Comparison of ENCODE assay signal across 25 mouse cellular contexts in the genomic region with DNA sequence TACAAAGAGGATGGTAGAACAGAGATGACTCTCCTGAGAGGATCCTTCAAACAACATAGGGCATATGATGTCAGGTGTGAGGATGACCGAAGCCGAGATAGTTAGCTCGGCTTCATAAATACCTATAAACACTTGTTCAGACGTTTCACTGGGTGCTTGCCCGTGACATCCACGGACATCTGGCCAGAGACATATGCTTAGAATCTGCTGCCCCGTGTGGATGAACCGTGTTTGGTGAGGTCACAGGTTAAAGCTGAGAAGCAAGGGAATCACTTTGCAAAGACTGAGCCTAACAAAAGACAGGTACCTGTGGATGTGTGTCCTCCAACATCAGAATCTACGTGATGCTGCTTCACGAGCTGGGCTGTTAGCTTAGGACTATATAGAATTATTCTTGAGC. TPM values are rescaled to one million over a fixed set of nuclear protein-coding genes. Genes with fewer than 3 reads are reported as not detected.
DNase-seq lines count a peak whose midpoint lies in the region; ATAC-seq and TF ChIP-seq lines count a peak whose summit lies in the region.
"Had no signal": no experiment of that assay in that cellular context is flagged by ENCODE, and none has a peak within 500 bp of the region (broad histone marks: within the 10 kb centered on the region; RNA-seq: fewer than 3 reads in every experiment).

No protein-coding gene starts in this region.

- H3K36me3 ChIP-seq in hindbrain, postnatal 0 days (ENCODE audit: insufficient read depth, low read length): no peaks in the 10 kb centered on the region
- H3K36me3 ChIP-seq in hindbrain, embryonic 12.5 days: no peaks in the 10 kb centered on the region
- no peaks in the 10 kb centered on the region for H3K36me3 ChIP-seq in embryonic facial prominence, embryonic 13.5 days
- H3K36me3 ChIP-seq in limb, embryonic 13.5 days: no peaks in the 10 kb centered on the region
- no peaks in the 10 kb centered on the region for H3K36me3 ChIP-seq in forebrain, embryonic 14.5 days (ENCODE audit: control insufficient read depth, insufficient read depth, low read length)
- H3K36me3 ChIP-seq: forebrain, embryonic 12.5 days; lung, embryonic 15.5 days; midbrain, embryonic 12.5 days had no signal

- ATAC-seq in hindbrain, postnatal 0 days: no peak
- ATAC-seq in hindbrain, embryonic 12.5 days (ENCODE audit: low FRiP score): no peak
- ATAC-seq in embryonic facial prominence, embryonic 13.5 days (ENCODE audit: insufficient number of reproducible peaks, insufficient read depth, low FRiP score, low TSS enrichment, low read depth): no peak
- no peak for ATAC-seq in limb, embryonic 13.5 days (ENCODE audit: low FRiP score, low read depth)
- ATAC-seq in forebrain, embryonic 14.5 days: no peak
- ATAC-seq: inflammation-experienced regulatory T-cells, adult 6 months had no signal

- DNase-seq in hindbrain, postnatal 0 days (ENCODE audit: low spot score): no peak
- peak; percentile 76 for DNase-seq in MN1 (ENCODE audit: low spot score)
- no peak for DNase-seq in retina, postnatal 1 day
- no peak for DNase-seq in adrenal gland, adult 2 months
- DNase-seq in forebrain, embryonic 14.5 days (ENCODE audit: low spot score): no peak
- DNase-seq: gastrocnemius, postnatal 25 days; heart, adult 18-20 months; kidney, adult 8-10 months; layer of hippocampus, postnatal 36 days; lung, postnatal 36 days; right cerebral cortex, postnatal 4 days; thymus, adult 2 months; thymus, postnatal 36 days had no signal

- H3K9ac ChIP-seq in hindbrain, postnatal 0 days (replicated peaks; ENCODE audit: low read length): no peak overlapping the region
- H3K9ac ChIP-seq in hindbrain, embryonic 12.5 days: no peak overlapping the region
- H3K9ac ChIP-seq in embryonic facial prominence, embryonic 13.5 days: no peak overlapping the region
- no peak overlapping the region for H3K9ac ChIP-seq in limb, embryonic 13.5 days
- H3K9ac ChIP-seq in forebrain, embryonic 14.5 days (ENCODE audit: low read length): no peak overlapping the region
- H3K9ac ChIP-seq: forebrain, embryonic 12.5 days; hindbrain, embryonic 14.5 days; lung, embryonic 15.5 days; midbrain, embryonic 12.5 days had no signal

- no peaks in the 10 kb centered on the region for H3K27me3 ChIP-seq in hindbrain, postnatal 0 days (ENCODE audit: insufficient read depth, low read length)
- no peaks in the 10 kb centered on the region for H3K27me3 ChIP-seq in hindbrain, embryonic 12.5 days
- no peaks in the 10 kb centered on the region for H3K27me3 ChIP-seq in embryonic facial prominence, embryonic 13.5 days
- H3K27me3 ChIP-seq in limb, embryonic 13.5 days: no peaks in the 10 kb centered on the region
- H3K27me3 ChIP-seq in forebrain, embryonic 14.5 days (replicated peaks; ENCODE audit: control insufficient read depth, insufficient read depth, low read length): no peaks in the 10 kb centered on the region
- H3K27me3 ChIP-seq: forebrain, embryonic 12.5 days; lung, embryonic 15.5 days; midbrain, embryonic 12.5 days had no signal

- H3K9me3 ChIP-seq in hindbrain, postnatal 0 days (ENCODE audit: low read length): no peaks in the 10 kb centered on the region
- no peaks in the 10 kb centered on the region for H3K9me3 ChIP-seq in hindbrain, embryonic 12.5 days (replicated peaks)
- H3K9me3 ChIP-seq in embryonic facial prominence, embryonic 13.5 days: no peaks in the 10 kb centered on the region
- no peaks in the 10 kb centered on the region for H3K9me3 ChIP-seq in limb, embryonic 13.5 days
- no peaks in the 10 kb centered on the region for H3K9me3 ChIP-seq in forebrain, embryonic 14.5 days (replicated peaks; ENCODE audit: control insufficient read depth, low read length)
- H3K9me3 ChIP-seq: forebrain, embryonic 12.5 days; lung, embryonic 15.5 days; midbrain, embryonic 12.5 days had no signal

- no peaks in the 10 kb centered on the region; the same call in 1 of the 2 replicates for H3K4me1 ChIP-seq in hindbrain, postnatal 0 days (ENCODE audit: insufficient read depth, low read length)
- H3K4me1 ChIP-seq in hindbrain, embryonic 12.5 days: no peaks in the 10 kb centered on the region
- H3K4me1 ChIP-seq in embryonic facial prominence, embryonic 13.5 days: peaks cover 33% of the 10 kb centered on the region
- peaks cover 41% of the 10 kb centered on the region for H3K4me1 ChIP-seq in limb, embryonic 13.5 days
- no peaks in the 10 kb centered on the region for H3K4me1 ChIP-seq in forebrain, embryonic 14.5 days (ENCODE audit: control insufficient read depth, insufficient read depth, low read length)
- H3K4me1 ChIP-seq: forebrain, embryonic 12.5 days; midbrain, embryonic 12.5 days had no signal

- 79% methylated on average over 10 of the region's 10 CpGs for WGBS in hindbrain, postnatal 0 days
- 75% methylated on average over 10 of the region's 10 CpGs for WGBS in hindbrain, embryonic 12.5 days
- 87% methylated on average over 10 of the region's 10 CpGs for WGBS in embryonic facial prominence, embryonic 13.5 days
- 81% methylated on average over 10 of the region's 10 CpGs for WGBS in limb, embryonic 13.5 days
- 92% methylated on average over 10 of the region's 10 CpGs for WGBS in forebrain, embryonic 14.5 days

- no peak for TF ChIP-seq CTCF in hindbrain, postnatal 0 days (IDR thresholded peaks at IDR 0.05; ENCODE audit: low read depth)

- no peak overlapping the region for H3K27ac ChIP-seq in hindbrain, postnatal 0 days
- no peak overlapping the region for H3K27ac ChIP-seq in hindbrain, embryonic 12.5 days
- peak overlapping the region; percentile 99 for H3K27ac ChIP-seq in embryonic facial prominence, embryonic 13.5 days
- H3K27ac ChIP-seq in limb, embryonic 13.5 days: peak overlapping the region; percentile 100; the same call in 1 of the 2 replicates
- no peak overlapping the region for H3K27ac ChIP-seq in forebrain, embryonic 14.5 days (ENCODE audit: low read depth, low read length)
- H3K27ac ChIP-seq: forebrain, embryonic 12.5 days; hindbrain, embryonic 14.5 days; lung, embryonic 15.5 days; midbrain, embryonic 12.5 days had no signal

- H3K4me3 ChIP-seq in hindbrain, postnatal 0 days (ENCODE audit: low read length): no peak overlapping the region
- H3K4me3 ChIP-seq in hindbrain, embryonic 12.5 days: no peak overlapping the region
- no peak overlapping the region for H3K4me3 ChIP-seq in embryonic facial prominence, embryonic 13.5 days
- H3K4me3 ChIP-seq in limb, embryonic 13.5 days: no peak overlapping the region
- H3K4me3 ChIP-seq in forebrain, embryonic 14.5 days (ENCODE audit: low read depth, low read length): no peak overlapping the region
- H3K4me3 ChIP-seq: erythroblast, embryonic 14.5 days; forebrain, embryonic 12.5 days; lung, embryonic 15.5 days; midbrain, embryonic 12.5 days had no signal

- peak overlapping the region; percentile 27; the same call in 1 of the 2 replicates for H3K4me2 ChIP-seq in hindbrain, postnatal 0 days (ENCODE audit: low read depth, low read length)
- no peak overlapping the region for H3K4me2 ChIP-seq in hindbrain, embryonic 12.5 days (replicated peaks)
- no peak overlapping the region for H3K4me2 ChIP-seq in embryonic facial prominence, embryonic 13.5 days
- peak overlapping the region; percentile 80 for H3K4me2 ChIP-seq in limb, embryonic 13.5 days (replicated peaks)
- no peak overlapping the region for H3K4me2 ChIP-seq in forebrain, embryonic 14.5 days (ENCODE audit: low read length)
- H3K4me2 ChIP-seq: forebrain, embryonic 12.5 days; heart, embryonic 11.5 days; hindbrain, embryonic 14.5 days; liver, embryonic 11.5 days; midbrain, embryonic 12.5 days had no signal

RNA-seq across cellular contexts. Expression of gene Ddr2, which starts 1.7 kb away (rescaled TPM):
- 5.4 and 8.5 TPM in 2 replicates for total RNA-seq in hindbrain, postnatal 0 days (2014; rRNA removed)
- polyA plus RNA-seq in hindbrain, postnatal 0 days (2015; fragmentation: Nextera tagmentation; extraction: Ambion mirVana): 9.6 and 9.9 TPM in 2 replicates
- 42.1 and 52.5 TPM in 2 replicates for polyA plus RNA-seq in hindbrain, embryonic 12.5 days (2016; fragmentation: Nextera tagmentation; extraction: Ambion mirVana)
- 103 and 115 TPM in 2 replicates for polyA plus RNA-seq in embryonic facial prominence, embryonic 13.5 days (2015; fragmentation: Nextera tagmentation; extraction: Ambion mirVana)
- polyA plus RNA-seq in limb, embryonic 13.5 days (2015; fragmentation: Nextera tagmentation; extraction: Ambion mirVana): 115 and 122 TPM in 2 replicates
- 10 to 100 TPM; 17.2 to 23.0 TPM for total RNA-seq in adrenal gland, adult 2 months (2021)
- polyA plus RNA-seq in adrenal gland, adult 2 months (2012; rRNA removed): 2.7 and 3.3 TPM in 2 replicates
- 4.7 and 9.9 TPM in 2 replicates for polyA plus RNA-seq in forebrain, embryonic 14.5 days (2014; fragmentation: Nextera tagmentation; extraction: Ambion mirVana)
- total RNA-seq: monocyte, adult 5-6 weeks had no signal
- polyA plus RNA-seq: erythroblast, embryonic 14.5 days had no signal

Comparison
In these comparisons a context has a peak if more than half of its experiments do, and no peak if none do; other contexts are left out.
1. H3K4me2 ChIP-seq: peak in hindbrain, postnatal 0 days (single experiment) and limb, embryonic 13.5 days (single experiment); none in hindbrain, embryonic 12.5 days (single experiment), embryonic facial prominence, embryonic 13.5 days (single experiment) and forebrain, embryonic 14.5 days (single experiment).
2. H3K27ac ChIP-seq: peak in embryonic facial prominence, embryonic 13.5 days (single experiment) and limb, embryonic 13.5 days (single experiment); none in hindbrain, postnatal 0 days (single experiment), hindbrain, embryonic 12.5 days (single experiment) and forebrain, embryonic 14.5 days (single experiment).